Mouse (Mus musculus) monocyte, adult 5-6 weeks (primary cell): ENCODE data around the gene Tmem102. TPM values are rescaled to one million over a fixed set of nuclear protein-coding genes. Genes with fewer than 3 reads are reported as not detected.

Experiments used
- ATAC-seq: fragments of 153-309, 156-312 bp; replicated peaks from 2 replicates; pipeline ENCODE4 v1.8.0; 2017; ENCODE audit warnings: mild to moderate bottlenecking; ENCODE audit not compliant: low TSS enrichment, insufficient number of reproducible peaks, severe bottlenecking, poor library complexity, low FRiP score
- total RNA-seq: library from RNA; stranded (forward); fragments of 200-1000, 200-491, 200-594 nt; gene quantifications from 3 replicates; pipeline ENCODE4 v1.2.3, GENCODE M21; 2017

Tmem102 gene
- total RNA-seq, 1 experiment from 2014 or later, result not detected

- ATAC-seq, result no peak
Measured at GRCm38 (mm10) chr11:69795983-69796435, 9.4 kb downstream of the Tmem102 start.

GRCm38 (mm10) chr11:69795168-69795982 lies 10.0 kb downstream of the Tmem102 start, which contains the start of gene Chrnb1:
Chrnb1 (minus strand) TSS chr11:69795943.
- ATAC-seq, result peak; percentile 95

GRCm38 (mm10) chr11:69793429-69793828 lies 12.0 kb downstream of the Tmem102 start:
- no peak for ATAC-seq

- no peak for ATAC-seq
Measured at GRCm38 (mm10) chr11:69791420-69791819, 14.0 kb downstream of the Tmem102 start.

- ATAC-seq, result no peak
Measured at GRCm38 (mm10) chr11:69789431-69789830, 16.0 kb downstream of the Tmem102 start.

GRCm38 (mm10) chr11:69787306-69787705 lies 18.1 kb downstream of the Tmem102 start:
- ATAC-seq, result no peak

GRCm38 (mm10) chr11:69784793-69785272 lies 20.6 kb downstream of the Tmem102 start:
- ATAC-seq, result peak; percentile 77

GRCm38 (mm10) chr11:69781828-69782227 lies 23.6 kb downstream of the Tmem102 start:
- ATAC-seq, result no peak

- no peak for ATAC-seq
Measured at GRCm38 (mm10) chr11:69778985-69779384, 26.4 kb downstream of the Tmem102 start.

- ATAC-seq, result no peak
Measured at GRCm38 (mm10) chr11:69778258-69778982, 27.0 kb downstream of the Tmem102 start.

- peak; percentile 47; the same call in 1 of the 2 replicates for ATAC-seq
Measured at GRCm38 (mm10) chr11:69777504-69778257, 27.7 kb downstream of the Tmem102 start.

- no peak for ATAC-seq
Measured at GRCm38 (mm10) chr11:69776488-69776887, 28.9 kb downstream of the Tmem102 start.

GRCm38 (mm10) chr11:69775716-69776115 lies 29.7 kb downstream of the Tmem102 start:
- no peak for ATAC-seq

GRCm38 (mm10) chr11:69774961-69775360 lies 30.5 kb downstream of the Tmem102 start:
- ATAC-seq, result no peak

GRCm38 (mm10) chr11:69767625-69767909 lies 37.9 kb downstream of the Tmem102 start:
- ATAC-seq, result no peak

- ATAC-seq, result no peak
Measured at GRCm38 (mm10) chr11:69766872-69767624, 38.4 kb downstream of the Tmem102 start.

- 0 out of 2 replicates have a peak, but pooled peaks have one; percentile 25 for ATAC-seq
Measured at GRCm38 (mm10) chr11:69766126-69766609, 39.3 kb downstream of the Tmem102 start.
